Mouse (Mus musculus): ENCODE measurements around the gene Usp38. TPM values are rescaled to one million over a fixed set of nuclear protein-coding genes. Genes with fewer than 3 reads are reported as not detected.

Usp38 gene
- total RNA-seq, 2 experiments from 2014 or later: 23.1 to 37.5 TPM

- no peak for ATAC-seq (replicated peaks; ENCODE audit: low FRiP score, low TSS enrichment, poor library complexity, severe bottlenecking)
These were observed 51.6 kb downstream of the Usp38 start for GRCm38 (mm10) chr8:80963095-80963494.

- ATAC-seq (replicated peaks; ENCODE audit: low FRiP score, low TSS enrichment, poor library complexity, severe bottlenecking): no peak
These were observed 52.1 kb downstream of the Usp38 start for GRCm38 (mm10) chr8:80962592-80962983.

DNA sequence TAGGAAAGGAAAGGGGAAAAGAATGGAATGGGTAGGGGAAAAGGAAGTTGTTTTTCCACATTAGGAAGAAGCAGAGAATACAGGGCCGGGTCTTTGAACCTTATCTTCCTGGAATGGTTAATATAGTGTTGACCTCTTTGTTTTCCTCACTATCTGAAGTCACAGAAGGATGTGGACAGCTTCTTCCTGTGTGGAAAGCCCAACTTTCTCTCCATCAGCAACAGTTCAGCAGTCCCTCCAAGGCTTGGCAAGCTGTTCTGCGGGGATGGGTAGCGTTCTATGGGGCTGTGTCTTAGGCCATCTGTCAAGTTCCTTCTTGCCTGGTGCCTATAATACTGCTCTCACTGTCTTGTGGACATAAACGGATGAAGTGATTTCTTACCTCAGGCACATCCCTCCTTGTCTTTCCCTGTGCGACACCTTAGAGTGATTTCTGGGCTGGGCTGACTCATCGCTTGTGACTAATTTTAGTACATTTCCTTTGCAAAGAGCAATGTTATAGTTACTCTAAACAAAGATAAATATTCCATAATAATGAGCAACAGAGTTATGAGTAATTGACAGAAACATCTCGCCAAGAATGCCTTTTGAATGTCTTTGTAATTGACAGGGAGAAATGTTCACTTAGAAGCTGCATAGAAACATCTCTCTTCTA lies 52.7 kb downstream of the Usp38 start:
- ATAC-seq (replicated peaks; ENCODE audit: low FRiP score, low TSS enrichment, poor library complexity, severe bottlenecking): no peak

GRCm38 (mm10) chr8:80961070-80961609 lies 53.6 kb downstream of the Usp38 start:
- ATAC-seq (replicated peaks; ENCODE audit: low FRiP score, low TSS enrichment, poor library complexity, severe bottlenecking): no peak

DNA sequence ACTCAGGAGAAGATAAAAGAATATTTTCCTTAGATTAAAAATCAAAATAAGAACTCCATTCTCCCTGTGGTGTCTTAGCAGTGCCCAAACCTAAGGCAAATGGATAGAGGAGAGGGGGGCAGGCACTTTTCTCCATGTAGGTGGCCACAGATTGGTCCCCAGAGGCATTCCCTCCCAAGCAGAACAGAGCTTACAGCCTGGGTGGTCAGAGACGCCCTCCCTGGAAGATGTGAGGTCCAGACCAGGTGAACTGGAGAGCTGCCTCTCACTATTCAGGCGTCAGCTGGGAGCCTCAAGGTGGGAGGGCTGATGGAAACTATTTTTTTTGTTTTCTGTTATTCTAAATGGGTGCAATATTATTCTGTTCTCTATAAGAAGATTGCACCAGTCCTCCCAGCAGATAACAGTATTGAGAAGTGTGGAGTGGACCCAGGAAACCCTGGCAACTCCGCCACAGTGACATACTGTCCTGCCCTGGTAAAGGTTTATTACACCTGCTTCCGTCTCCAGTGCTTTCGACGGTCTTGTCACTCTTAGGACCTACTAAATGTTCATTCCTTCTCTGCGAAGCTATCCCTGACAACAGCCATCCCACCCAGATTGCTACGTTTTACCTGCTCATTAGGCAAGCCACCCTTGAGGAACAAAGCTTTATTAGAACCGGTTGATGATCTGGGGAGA lies 55.0 kb downstream of the Usp38 start:
- no peak for ATAC-seq (replicated peaks; ENCODE audit: low FRiP score, low TSS enrichment, poor library complexity, severe bottlenecking)

- no peak for ATAC-seq (replicated peaks; ENCODE audit: low FRiP score, low TSS enrichment, poor library complexity, severe bottlenecking)
These were observed 57.0 kb downstream of the Usp38 start for GRCm38 (mm10) chr8:80957776-80958175.

DNA sequence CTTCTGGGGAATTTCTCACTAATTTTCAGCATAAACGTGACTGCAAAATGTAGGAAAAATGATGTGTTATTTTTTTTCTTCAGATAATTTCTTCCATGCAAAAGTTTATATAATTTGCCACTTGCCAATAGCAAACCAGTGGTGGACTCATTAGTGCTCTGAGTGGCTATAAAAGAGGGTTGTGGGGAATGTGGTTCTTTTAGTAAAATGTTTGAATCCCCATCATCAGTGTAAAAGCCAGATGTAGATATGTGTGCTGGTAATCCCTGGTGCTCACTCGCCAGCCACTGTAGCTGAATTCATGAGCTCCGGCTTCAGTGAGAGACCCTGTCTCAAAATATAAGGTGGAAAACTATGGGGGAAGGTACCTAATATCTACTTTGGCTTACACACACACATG lies 61.8 kb downstream of the Usp38 start:
- ATAC-seq (replicated peaks; ENCODE audit: low FRiP score, low TSS enrichment, poor library complexity, severe bottlenecking): no peak

- no peak for ATAC-seq (replicated peaks; ENCODE audit: low FRiP score, low TSS enrichment, poor library complexity, severe bottlenecking)
These were observed 62.4 kb downstream of the Usp38 start for GRCm38 (mm10) chr8:80952235-80952915.

DNA sequence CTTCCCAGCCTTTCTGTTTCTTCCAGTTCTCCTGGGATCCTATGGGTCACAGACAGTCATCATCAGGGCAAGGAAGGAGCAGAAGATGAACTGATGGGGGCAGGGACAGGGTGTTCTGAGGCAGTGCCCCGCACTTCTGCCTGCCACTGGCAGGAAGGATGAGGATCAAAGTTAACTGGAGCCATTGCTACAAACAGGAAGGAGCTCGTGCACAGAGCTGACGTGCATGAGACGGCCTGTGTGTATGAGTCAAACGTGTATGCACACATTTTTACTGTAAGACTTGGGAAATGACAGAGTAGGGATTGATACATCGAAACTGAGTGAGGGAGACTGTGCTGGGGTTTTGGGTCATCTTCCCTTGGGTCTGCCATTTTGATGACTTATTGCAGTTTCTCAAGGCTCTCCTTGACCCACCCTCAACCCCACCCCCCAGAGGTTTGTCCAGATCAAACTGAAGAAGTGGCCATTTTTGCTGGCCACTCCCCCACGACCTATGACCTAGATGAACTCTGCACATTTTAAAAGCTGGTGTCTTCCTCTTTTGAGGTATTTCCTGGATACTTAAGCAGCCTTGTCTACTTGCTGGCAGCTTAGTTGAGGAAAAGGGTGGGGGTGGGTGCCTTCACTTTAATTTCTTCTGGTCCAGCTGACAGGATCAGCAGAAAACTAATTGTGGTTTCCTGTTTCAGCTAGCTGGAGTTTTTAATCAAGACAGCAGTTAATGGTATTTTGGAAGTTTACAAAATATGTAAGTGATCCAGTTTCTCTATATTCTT lies 66.1 kb downstream of the Usp38 start:
- ATAC-seq (replicated peaks; ENCODE audit: low FRiP score, low TSS enrichment, poor library complexity, severe bottlenecking): no peak

DNA sequence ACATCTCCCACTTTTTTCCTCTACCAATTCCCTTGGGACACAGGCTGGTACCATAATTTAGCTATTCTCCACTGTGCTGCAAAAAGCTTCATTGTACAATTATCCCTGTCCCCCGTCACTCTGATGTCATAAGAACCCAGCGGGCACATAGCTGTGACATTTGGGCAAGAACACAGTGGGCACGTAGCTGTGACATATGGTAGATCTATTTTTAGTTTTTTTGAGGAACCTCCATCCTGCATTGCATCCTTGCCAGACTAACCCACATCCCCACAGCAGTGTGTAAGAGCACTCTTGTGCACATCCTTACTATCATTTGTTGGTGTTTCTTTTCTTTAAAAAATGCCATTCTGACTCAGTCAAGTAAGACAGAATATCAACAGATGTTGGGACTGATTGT lies 71.0 kb downstream of the Usp38 start:
- ATAC-seq (replicated peaks; ENCODE audit: low FRiP score, low TSS enrichment, poor library complexity, severe bottlenecking): no peak

DNA sequence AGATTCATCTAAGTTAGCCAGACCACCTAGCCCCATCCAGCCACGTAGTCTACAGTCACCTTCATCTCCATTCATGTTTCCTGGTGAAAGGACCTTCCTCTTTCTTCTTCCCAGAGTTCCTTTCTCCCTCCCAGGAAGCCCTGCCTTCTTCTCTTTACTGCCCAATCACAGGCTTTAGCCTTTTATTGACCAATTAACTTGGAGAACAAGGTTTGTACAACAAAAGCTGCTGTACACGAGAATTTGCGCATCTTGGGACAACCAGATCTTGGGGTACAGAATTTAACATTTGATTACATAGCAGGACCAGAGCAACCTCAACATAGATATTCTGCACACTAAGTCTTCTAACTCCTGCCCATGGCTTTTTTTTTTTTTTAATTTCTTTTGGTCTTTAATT lies 73.1 kb downstream of the Usp38 start:
- ATAC-seq (replicated peaks; ENCODE audit: low FRiP score, low TSS enrichment, poor library complexity, severe bottlenecking): no peak

DNA sequence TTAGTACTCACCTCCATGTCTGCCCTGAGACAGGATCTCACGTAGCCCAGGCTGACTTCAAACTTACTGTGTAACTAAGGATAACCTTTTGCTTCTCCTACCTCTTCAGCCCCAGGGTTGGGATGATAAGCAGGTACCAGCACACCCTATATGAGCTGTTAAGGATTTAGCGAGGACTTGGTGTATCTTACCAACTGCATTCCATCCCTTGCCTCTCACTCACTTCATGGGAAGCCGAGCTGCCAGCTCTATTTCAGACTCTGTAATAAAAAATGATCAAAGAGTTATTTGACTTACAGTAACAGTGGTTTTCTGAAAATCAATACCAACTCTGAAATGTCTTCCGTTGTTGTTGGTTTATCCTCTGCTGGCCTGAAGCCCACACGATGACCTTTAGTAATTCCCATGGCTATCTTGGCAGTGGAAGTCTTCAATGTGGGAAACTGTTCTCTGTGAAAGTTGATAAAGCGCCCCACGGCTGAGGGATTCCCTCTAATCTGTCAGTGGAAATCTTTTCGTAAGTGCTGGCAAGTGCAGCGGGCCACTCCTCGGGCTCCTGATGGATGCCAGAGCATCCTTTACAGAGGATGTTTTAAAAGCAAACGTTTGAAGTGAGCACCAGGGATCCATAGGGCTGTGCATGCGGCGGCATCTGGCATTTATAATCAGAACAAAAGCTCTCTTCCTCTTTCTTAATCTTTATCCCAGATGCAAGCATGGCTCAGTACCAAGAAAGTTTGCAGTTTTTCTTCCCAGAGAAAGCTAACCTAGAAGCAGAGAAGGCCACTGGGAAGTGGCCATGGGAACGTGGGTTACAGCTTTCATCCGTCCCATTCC lies 76.7 kb downstream of the Usp38 start:
- no peak for ATAC-seq (replicated peaks; ENCODE audit: low FRiP score, low TSS enrichment, poor library complexity, severe bottlenecking)

Other genes with a start within 250 kb of the Usp38 start
- 16.9 and 22.1 TPM in 2 replicates for gene Gab1, start 134.4 kb downstream of the Usp38 start, total RNA-seq (2014; fragmentation: Nextera tagmentation)
- gene Gab1, start 134.4 kb downstream of the Usp38 start, total RNA-seq (2017): 4.1 and 7.9 TPM in 2 replicates